Mouse (Mus musculus) retina, postnatal 7 days (tissue): ENCODE results near the gene Capn5.

Experiments used
- DNase-seq: peaks from one replicate; pipeline ENCODE4 v3.0.0-alpha.2; 2012; ENCODE audit warnings: low read depth, low spot score

The Capn5 gene

DNA sequence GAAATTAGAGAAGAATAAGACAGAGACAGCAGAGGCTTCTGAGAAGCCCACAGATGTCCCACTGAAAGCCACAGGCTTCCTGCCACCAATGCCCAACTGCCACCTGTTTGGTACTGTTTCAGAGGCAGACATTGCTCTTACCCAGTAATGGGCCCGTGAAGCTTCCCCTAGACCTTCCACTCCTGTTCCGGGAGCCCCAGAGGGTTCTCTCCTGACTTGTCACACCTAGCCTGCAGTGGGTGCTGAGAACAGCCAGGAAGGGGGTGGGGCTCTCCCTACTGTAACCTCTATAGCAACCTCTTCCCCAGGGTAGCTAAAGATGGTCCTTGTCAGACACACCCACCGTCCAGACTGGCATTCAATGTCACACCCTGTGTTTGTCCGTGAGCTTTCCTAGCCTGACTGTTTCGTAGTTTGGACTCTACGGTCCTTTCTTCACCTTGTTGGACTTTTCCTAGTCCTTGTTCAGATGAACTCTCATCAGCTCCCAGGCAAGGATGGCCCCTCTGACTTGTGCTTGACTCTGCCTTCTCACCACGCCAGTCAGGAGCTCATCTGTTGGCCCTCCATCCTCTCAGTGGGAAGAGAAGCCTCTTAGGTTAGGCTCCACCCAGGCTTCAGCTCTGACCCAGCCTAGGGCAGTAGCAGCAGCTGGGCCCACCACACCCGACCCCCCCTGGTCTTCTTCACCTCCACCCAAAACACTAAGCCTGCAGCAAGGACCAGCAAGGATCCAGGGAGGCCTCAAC is 1.6 kb downstream of the Capn5 start:
- DNase-seq = no peak

DNA sequence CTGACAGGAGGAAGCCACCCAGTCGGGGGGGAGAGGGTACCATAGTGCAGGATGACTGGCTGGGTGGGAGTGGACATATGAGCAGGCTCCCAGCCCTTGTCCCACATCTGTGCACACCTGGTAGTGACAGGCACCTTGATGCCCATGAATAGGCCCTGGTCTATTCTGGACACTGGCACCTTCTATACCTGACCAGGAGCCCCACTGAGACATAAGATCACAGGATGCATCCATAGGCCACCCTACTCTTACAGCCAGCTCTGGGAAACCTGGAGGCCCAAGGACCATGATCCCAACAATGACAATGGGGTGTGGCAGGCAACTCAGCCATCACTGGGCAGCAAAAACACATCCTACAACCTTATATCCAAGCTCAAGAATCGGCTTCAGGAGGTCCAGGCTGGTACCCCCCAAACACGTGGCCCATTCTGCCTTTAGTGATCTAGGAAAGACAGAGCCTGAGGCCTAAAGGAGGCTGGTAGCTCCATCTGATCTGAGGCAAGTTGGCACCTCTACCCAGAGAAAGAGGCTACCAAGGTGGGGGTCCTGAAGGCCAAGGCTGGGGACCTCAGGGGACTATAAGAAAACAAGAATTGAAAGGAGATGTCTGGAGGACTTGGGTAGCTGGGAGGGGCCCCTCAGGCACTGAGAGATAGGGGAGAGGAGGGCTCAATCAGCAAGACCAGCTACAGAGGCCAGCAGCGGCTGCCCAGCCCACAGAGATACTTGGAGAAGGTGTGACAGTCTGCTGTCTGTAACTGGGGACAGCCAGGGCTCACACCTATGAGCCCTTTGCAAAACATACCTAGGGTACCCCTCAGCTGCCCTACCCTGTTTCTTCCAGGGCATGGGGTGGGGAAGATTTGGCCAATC is 3.0 kb downstream of the Capn5 start:
- no peak for DNase-seq

DNA sequence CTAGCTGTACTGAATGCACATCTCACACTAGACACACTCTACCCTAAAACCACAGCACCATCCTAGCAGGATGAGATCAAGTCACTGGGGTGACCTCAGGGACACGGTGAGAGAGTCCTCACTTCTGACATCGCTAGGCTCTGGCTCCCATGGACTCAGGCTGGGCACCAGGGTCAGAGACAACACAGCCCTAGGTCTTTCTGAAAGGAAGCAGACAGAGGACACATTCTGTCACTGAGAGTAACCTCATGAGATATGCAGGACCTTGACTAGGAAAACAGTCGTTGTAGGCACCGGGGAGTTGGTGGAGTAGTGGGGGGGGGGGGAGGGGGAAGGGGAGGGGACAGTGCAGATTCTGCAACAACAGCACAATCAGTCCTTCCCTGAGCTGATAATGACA is 4.7 kb downstream of the Capn5 start:
- DNase-seq = no peak

DNA sequence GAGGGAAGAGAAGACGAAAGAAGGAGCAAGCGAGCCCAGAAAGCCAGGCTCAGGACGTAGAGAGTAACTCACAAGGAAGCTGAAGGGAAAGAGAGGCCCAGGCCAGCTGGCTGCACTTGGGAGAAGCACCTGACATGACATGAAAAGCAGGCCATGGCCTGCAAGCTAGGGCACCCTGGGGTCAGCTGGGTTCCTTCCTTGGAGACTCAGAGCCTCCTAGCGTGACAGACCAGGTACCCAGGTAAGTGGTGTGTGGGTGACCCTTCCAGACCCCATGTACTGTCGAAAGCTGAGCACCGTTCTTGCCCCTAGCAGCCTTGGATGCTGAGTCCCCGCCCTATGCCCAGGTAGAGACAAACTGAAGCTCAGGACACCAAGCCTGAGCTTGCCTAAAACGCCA is 5.4 kb downstream of the Capn5 start:
- no peak for DNase-seq

DNA sequence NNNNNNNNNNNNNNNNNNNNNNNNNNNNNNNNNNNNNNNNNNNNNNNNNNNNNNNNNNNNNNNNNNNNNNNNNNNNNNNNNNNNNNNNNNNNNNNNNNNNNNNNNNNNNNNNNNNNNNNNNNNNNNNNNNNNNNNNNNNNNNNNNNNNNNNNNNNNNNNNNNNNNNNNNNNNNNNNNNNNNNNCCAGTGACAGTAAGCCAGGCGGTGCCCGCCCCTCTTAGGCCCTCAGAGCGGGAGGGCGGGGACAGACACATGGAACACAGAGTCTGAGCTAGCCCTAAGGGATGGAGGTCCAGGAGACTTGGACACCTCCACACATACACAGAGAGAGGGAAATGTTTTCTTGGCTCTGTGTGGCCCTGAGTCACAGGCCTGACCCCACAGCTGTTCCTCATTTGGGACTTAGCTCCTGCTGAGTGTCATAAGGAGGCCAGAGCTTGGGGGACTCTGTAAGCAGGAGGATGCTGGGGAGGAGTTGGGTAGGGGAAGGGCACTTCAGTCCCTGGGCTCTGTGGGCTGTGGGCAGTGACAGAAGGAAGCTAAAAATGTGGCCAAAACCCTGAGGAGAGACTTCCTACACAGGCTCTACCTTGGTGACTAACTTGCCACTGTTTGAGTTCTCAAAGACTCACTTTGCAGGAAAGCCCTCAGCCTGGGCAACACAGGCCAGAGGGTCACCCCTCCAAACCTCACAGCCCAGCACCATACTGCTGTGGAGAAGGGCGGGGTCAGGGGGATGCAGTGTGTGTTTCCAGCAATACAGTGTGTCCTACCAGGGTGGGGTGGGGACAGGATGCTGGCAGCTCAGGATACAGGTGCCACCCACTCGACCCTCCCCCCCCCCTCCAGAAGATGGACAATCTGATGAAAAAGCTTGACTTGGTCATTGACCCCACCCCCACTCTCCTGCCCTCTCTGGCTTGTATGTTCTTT is 6.7 kb downstream of the Capn5 start:
- no peak for DNase-seq

DNA sequence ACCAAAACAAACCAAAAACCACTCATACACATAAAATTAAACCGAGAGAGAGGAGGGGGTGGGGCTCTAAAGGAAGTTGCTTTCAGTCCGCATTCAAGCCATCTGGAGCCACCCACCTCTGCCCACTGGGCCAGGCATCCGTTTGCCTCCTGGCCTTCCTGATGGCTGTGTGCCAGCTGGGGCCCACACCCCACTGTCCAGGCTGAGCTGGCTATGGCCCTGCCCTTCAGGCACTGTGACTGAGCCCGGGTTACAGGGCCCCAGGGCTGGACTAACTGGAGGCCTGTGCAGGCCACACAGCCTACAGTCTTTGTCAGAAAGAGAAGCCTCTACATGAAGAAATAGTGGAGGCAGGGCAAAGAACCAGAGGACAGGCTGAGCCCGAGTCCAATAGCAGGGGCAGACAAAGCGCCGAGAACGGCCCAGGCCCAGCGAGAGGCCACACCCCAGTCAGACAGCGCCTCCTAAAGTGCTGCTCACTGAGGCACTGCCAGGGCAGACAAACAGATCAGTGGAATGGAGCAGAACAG is 13.0 kb downstream of the Capn5 start:
- DNase-seq = no peak

DNA sequence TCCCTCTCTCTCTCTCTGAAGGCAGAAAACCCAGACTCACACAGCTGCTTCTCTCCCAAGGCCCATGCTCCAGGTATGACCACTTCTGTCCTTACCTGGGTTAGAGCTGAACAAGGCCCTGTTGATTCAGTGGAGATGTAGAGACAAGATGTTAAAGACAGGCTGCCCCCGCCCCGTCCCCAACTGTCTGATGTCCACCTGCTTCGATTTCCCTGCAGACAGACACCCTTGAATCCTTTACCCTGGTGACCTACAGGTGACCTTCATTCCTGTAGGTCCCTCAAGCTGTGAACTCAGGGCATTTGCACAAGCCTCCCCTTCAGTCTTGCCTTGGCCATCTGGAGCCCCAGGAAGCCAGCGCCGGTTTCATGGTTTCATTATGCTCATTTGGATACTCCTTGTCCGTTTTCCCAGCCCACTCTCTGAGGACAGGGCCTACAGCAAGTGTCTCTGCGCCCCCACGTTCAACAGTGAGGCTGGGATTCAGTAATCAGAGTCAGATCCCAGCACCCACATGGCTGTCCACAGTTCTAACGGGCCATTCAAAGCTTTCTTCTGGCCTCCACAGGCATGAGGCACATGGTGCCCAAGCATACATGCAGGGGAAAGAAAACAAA is 13.6 kb downstream of the Capn5 start:
- DNase-seq = no peak

DNA sequence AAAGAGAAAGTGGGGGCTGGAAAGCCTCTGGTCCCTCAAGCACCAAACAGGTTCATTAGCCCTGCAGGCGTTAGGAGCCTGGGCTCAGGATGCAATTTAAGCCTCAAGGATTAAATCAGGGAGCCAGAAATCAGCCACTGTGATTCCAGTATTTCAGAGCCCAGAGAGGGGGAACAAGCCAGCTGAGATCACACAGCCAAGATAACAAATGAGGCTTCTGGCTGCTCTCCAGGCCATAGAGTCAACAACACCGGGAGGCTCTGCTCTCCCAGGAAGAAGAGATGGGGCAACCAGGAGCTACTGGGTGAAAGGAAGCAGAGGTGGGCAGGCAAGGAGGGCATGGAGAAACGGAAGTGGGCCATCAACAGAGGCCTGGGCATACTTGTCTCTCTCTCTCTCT is 14.4 kb downstream of the Capn5 start:
- no peak for DNase-seq

DNA sequence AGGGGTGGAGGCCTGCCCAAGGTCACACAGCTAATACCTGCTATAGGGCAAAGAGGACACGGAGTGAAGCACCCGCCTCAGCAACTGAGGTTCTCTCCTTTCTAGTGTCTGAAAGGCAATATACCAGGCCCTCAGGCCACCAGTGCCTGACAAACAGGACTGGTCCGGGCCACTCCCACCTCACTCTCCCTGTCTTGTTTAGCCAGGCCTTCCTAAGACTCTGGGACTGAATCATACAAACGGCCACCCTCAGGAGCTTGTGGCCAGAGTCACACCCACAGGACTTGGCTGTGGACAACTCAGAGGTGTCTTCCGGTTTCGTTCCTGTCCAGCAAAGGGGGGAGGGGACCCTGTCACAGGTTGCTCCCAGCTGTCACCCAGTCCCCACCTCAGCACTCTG is 15.8 kb downstream of the Capn5 start:
- no peak for DNase-seq

DNA sequence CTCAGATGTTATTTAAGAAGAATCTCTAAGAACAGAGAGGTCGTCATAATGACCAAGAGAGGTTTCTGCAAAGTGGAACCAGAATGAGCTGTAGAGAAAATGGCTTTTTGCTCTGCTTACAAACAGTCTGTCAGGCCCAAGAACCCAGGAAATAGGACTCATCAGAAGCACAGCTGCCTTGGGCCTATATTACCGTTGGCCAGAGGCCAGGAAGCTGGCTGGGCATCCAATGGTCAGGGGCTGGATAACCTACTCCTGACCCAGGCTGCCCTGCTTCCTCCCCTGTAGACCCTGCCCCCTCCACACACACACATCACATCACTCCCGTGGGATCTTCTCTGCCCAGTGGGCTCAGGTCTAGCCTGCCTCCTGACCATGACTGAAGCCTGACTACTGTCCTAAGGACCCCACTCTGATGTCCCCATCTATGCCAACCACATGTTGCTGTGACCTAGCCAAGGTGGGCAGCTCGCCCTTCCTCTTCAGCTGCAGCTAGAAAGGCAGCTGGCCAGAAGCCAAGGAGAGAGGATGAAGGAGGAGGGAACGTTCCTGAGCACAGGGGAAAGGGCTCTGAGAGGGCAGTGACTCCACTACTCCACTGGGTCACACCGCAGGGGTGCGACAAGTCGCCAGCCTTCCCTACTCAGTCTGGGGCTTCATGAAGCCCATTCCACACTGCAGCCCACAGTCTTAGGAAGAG is 17.9 kb downstream of the Capn5 start:
- DNase-seq = no peak

DNA sequence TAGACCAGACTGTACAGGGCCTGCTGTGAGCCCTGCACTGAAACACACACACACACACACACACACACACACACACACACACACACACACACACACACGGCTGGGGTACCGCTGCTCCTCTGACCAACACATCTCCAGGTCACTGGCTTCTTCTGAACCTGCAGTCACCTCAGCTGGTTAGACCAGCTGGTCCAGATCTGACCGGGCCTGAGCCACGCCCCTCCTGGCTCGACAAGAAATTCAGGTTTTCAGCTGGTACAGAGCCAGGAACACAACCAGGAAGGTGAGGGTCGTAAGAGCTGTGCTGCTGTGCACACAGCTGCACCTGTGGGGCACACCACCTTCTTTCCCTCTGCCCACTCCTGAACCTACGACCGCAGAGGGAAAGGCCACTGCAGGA is 19.6 kb downstream of the Capn5 start:
- DNase-seq = no peak

DNA sequence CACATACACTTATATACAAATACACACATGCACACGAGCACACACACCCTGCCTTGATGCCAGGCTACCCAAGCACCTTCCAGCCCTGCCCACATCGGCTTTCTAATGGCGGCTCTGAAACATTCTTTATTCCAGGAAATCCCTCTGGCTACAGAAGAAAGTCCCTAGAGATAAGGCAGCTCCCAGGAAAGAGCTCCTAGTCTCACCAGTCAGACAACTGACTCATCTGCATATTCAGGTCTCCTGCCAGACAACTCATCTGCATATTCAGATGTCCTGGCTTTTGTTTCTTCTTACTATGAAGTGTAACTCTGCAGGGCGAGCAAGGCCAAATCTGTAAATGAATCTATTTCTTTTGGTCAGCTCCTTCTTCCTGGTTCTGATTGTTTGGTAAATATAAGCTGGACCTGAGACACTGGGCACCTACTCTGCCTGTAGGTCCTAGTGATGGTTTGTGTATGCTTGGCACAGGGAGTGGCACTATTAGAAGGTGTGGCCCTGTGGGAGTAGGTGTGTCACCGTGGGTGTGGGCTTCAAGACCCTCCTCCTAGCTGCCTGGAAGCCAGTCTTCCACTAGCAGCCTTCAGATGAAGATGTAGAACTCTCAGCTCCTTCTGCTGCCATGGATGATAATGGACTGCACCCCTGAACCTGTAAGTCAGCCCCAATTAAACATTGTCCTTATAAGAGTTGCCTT is 20.3 kb downstream of the Capn5 start:
- DNase-seq = no peak

DNA sequence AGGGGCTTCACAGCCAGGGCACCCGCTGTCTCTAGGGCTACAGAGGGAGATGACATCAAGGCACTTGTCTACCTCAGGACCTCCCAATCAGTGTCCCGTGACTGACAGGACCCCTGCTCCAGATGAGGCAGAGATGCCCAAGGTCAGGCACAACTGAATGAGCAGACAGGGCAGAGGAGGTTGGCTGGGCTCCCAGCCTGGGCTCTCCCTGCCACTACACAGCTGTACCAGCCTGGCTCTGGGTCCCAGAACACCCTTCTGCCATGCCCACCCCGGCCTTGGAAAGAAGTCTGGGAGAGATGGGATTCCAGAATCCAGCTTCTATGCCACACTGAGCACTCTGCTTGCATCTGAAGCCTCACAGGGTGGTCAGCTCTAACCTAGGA is 21.8 kb downstream of the Capn5 start:
- no peak for DNase-seq

DNA sequence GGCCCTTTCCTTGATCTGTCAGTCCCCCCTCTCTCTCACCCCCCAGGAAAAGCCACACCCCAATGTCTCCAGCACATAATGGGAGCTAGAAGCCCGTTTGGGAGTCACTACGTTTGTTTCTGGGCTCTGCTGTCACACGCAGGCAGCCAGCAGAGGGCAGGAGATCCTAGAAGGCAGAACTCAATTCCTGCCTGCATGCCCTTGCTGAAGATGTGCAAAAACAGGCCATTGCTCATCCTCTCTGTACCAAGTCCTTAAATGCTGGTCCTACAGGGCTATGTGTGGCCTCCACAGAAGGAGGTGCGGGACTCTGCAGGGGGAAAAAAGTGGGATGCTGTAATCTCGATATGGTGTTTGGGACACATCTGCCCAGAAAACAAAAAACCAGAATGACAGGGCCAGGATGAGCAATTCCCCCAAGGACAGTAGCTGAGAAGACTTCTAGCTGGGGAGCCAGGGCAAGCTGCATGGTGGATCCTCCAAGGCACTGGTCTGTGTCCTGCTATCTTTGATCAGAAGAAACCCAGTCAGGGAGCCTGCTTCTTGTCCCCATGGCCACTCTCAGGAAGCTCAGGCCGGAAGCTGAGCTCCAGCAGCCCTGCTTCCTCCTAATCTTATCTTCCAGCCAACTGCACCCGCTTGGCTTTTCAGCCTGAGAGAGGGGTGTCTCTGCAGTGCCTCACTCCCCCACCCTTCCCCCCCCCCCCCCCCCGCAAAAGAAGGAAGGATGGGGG is 22.4 kb downstream of the Capn5 start:
- peak; percentile 31 for DNase-seq

DNA sequence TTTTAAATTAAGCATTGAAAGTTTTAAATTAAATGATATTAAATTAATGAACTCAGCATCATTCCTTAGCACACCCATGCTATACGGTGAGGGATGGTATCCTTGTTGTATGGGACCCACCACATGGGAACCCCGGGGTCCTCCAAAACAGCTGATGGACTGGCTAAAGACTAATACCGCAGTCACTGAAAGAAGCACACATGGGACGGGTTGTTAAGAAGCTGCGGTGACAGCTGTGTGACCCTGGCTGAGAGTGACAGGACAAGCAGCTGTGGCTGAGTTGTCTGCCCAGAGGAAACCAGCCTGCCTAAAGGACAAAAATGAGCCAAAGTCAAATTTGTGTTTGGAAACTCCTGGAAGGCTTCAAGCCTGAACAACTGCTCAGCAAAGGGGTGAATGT is 24.2 kb downstream of the Capn5 start:
- DNase-seq = no peak

DNA sequence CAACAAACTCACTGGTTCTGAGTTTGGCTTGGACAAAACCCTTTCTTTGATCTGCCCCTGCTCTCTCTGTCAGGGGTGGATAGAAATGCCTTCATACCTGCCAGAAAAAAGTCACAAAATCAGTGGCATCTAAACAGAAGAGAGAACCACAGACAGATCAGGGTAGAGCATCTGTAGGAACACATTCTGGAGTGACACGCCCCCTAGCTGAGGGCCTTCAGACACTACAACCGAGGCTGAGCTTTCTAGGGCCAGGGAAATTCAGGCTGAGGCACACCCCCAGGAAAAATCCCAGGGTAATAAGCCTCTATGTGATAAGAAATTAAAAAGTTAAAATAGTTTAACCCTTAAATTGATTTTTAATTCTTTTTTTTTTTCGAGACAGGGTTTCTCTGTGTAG is 24.7 kb downstream of the Capn5 start:
- no peak for DNase-seq

DNA sequence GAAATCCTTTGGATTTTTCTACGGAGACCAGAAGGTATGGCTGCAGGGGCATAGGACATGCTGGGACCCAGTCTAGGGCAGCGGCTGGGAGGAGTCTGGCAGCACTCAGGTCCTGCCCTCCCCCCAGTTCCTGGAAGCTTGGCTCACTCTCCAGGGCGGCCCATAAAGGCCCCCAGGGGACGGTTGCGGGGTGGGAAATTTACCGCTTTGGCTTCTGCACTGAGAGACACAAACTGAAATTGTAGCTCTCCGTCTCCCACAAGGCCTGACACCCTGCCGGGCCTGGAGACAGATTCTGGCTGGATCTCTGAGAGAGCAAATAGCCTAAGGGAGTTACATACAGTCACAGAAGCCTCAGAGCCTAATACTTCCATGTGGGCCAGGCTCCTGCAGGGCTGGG is 25.7 kb downstream of the Capn5 start:
- no peak for DNase-seq

DNA sequence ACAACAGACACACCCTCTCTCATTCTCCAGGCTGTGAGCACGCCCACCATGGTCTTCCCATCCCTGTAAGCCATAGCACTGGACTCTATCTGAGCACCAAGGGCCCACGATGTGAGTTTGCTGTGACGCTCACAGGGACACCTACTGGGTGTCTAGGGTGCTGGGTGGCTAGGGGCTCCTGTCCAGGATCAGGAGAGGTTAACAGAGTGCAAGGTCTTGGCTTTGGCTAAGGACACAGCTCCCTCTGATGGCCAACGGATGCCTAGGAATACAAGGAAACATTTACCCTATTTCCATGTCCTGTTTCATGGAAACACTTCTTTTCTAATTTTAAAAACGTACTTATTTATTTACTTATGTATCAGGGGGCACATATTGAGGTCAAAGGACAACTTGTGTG is 27.5 kb downstream of the Capn5 start:
- DNase-seq = no peak

DNA sequence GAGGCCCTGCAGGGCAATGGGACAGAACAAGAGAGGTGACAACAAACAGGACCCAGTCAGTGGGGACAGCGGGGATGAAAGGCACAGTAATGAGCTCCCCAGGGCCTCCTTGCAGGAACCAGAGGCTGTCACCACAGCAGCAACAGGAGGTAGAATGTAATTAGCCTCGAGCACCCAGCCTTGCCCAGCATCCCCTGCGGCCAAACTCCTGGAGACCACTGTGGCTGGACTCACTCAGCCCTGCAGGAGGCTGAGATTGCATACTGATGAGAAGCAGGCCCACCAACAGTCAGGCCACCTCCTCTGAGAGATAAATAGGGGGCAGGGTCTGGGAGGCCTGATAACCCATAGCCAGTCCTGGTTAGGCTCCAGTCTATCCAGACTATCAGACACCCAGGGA is 28.3 kb downstream of the Capn5 start:
- DNase-seq = no peak
